Mouse (Mus musculus): ENCODE results near the gene Zbtb43. TPM values are rescaled to one million over a fixed set of nuclear protein-coding genes. Genes with fewer than 3 reads are reported as not detected.
A peak's percentile ranks its signal among the peaks of the same experiment; 100 is the strongest.

Zbtb43 gene
- total RNA-seq, 4 experiments from 2014 or later = 18.1 to 24.5 (median 22.5) TPM

DNA sequence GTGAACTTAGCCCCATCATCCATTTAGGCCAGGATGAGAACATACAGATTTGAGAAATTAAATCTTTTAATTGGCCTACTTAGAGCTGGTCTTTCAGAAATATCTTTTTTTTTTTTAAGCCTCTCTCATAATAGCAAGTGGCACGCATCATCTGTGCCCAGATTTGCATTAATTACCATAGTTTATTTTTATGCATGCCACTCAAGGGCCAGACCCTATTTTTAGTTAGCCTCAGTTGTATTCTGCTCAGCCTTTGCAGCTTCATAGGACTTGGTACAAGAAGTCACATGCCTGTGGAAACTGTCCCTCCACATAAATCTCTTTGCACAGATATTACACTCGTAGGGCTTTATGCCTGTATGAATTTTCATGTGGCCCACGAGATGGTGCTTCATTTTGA lies 14.9 kb downstream of the Zbtb43 start:
- no peak for DNase-seq

DNA sequence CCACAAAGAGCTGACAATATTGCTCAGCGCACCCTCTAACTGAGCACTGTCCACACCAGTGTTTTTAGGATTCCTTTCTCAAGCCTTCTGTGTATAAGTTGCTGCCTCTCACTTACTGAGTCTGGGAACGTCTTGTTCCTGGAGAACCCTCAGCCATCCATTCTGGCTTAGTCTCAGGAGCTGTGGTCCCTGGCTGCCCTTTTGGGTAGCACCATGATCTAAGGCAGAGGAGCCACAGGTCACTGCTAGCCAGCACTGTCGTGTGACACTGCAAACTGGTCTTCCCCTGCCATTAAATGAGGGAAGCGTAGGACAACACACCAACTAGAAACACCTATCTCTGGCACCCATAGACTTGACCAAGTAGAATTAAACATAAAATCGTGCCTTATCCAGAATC lies 15.6 kb downstream of the Zbtb43 start:
- no peak for DNase-seq

DNA sequence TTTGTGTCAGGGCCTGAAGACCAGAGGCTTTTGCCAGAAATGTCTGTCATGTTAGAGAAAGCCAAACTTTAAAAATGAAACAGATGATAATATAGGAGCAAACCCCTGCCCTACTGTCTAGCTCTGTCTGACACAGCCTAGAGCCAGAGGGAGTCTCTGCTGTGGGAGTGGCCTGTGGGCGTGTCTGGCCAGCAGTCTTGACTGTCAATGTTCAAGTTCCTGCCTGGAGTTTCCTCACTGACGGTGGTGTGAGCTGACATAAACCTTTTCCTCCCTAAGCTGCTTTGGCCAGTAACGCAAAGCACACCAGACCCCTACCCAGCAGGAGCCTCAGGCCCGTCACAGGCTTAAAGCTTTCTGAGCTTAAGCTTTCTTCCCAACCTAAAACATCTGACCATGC lies 16.2 kb downstream of the Zbtb43 start:
- peak; percentile 37 for DNase-seq

DNA sequence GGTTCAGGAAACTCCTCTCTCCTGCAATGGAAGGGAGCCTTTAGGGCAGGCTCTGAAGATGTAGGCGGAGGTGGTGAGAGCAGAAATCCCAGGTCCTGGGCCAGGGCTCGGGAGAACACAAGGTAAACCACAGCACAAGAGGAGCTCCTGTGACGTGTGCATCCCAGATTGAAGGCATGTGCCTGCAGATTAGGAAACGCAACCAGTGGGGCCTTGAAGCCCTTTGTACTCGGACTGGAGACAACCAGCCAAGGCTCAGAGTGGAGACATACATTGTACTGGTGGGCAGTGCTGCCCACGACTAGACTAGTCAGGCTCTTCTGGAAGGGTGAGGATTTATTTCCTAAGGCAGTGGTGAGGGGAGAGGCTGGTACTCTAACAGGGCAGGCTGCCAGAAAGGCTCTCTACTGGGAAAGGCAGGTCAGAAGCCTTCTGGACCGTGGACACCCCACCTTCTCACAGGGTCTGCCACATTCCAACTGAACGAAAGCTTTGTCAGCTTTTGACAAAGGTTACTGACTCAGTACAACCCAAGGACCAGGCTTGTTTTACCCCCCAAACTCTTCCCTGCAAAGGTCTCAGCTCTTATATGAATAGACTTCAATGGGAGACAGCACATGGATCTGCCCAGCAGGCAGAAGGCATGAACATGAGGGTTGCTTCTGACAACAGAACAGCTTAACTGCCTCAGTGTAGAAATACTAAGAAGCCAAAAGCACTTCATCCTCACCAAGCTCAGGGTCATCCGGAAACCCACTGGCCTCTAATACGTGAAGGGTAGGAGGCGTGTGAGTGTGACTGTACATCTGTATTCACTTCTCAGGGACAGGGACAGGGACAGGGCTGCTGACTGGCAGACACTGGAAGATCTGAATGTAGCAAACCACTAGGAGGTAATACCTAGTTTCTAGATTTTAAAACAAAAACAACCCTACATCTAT lies 17.1 kb downstream of the Zbtb43 start:
- peak; percentile 54 for DNase-seq

DNA sequence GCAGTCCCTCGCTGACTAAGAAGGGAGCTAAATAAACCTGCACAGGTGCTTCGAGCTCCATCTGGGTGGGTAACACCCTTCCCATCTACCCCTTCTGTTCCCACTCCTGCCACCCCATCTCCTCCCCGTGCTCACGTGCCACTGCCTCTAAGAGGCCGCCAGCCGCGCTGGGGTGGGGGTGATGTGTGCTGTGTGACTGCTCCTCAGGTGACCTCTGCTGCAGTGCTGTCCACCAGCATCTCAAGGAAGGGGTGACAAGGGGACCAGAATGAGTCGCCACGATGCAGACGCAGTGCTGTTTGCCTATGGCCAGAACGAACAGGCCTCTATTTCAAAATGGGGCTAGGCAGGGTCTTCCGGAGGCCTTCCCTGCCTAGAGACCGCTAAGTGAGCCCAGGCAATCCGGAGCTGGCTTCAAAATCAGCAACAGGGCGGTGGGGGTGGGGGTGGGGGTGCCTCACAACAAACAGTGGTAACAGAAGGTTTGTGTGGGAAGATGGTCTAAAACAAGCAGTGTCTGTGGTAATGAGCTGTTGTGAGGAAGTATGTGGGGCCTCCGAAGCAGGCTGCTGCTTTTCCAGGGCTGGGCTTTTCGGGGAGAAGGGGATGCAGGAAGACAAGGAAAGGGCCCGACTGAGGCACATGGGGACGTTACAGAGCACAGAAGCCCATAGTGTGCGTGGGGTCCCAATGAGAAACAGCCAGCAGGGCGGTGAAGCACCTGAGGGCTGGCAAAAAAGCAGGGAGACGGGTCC lies 19.1 kb downstream of the Zbtb43 start:
- no peak for DNase-seq

DNA sequence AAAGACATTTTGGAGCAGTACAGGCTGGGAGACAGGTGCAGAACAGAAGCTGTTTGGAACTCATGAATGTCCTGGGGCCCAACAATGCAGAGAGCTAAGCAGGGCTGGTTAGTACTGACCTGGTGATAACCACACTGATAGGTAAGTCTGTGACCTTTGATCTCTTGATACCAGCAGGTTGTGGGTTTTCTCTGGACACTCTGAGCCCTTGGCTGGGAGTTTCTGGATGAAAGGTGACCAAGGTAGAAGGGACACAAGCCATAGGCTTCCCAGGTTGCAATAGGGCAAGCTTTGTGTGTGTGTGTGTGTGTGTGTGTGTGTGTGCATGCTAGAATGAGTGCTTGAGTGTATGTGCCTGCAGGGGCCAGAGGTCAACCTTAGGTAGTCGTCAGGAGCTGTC lies 21.6 kb downstream of the Zbtb43 start:
- DNase-seq = no peak

DNA sequence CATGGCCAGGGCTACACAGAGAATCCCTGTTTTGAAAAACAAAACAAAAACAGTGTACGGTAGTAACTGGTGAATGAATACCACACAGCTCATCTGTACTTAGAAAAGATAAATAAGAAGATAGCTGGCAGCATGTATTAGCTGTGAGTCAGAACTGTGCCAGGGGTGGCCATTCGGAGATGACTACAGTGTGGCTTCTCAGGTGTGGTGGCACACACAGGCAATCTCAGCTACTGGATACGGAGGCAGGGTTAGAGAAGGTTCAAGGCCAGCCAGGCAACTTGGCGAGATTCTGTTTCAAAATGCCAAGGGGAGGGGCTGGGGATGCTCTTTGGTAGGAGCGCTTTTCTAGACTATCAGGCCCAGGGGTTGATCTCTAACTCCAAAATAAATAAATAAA lies 22.6 kb downstream of the Zbtb43 start:
- DNase-seq = no peak

DNA sequence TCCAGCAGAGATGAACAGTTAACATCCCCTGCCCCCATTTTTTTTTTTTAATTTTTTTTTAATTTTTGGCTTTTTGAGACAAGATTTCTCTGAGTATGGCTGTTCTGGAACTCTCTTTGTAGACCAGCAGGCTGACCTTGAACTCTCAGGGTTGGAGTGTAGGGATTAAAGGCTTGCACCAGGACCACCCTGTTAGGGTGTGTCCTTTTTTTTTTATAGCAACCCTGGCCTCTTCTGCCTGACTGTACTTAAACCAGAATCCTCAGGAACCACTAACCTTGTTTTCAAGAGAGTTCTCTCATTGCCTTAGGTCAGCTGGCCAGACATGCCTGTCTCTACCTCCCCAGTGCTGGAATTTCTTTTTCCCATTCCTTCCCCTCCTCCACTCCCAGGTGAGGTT lies 23.5 kb downstream of the Zbtb43 start:
- no peak for DNase-seq

DNA sequence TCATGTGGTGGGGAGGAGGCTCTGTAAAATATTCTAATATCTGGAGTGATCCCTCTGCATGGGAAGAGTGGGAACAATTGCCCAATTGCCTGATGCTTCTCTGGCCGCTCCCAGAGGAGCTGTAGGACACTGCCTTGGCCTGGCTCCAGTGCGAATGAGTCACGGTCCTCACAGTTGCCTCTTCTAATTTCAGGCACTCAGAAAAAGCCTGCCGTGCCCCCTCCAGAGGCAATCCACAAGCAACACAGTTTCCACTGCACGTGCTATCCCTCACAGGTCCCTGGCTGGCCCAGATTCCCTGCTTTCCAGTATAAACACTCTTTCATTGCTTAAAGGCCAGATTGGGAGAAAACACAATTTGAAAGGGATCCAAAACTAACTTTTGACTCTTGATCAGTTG lies 24.0 kb downstream of the Zbtb43 start:
- peak; percentile 92 for DNase-seq

DNA sequence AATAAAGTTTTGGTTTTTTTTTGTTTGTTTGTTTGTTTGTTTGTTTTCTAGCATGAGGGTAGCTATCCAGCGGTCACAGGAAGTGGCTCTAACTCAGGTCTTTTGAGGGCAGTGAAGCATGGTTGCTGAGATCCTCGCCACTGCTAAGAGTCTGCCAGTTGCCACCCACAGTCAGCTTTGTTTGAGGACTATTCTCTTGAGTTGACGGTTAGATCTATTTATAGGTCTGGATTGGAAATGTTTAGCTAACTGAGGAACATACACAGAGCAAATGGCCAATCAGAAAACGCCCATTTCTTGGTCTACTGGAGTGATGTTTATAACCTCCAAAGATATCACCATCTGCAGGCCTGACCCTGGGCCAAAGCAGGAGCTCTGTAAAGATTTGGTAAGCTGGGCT lies 25.7 kb downstream of the Zbtb43 start:
- DNase-seq = no peak

DNA sequence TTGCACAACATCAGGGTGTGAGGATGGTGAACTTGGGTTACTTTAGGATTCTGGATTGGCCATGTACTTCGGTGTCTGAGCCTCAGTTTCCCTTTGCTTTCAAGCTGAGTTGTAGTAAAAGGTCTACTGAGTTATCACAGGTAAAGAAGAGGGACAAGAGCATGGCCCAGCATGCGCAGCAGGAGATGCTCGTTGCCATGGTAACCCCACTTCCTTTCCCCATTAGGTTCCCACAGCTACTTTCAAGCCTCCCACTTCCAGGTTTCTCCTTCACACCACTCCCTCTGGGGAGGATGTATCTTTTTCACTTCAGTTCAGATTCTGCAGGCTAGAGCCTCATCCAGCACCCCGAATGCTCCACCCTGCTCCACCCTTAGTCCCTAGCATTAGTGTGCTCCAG lies 27.5 kb downstream of the Zbtb43 start:
- no peak for DNase-seq

DNA sequence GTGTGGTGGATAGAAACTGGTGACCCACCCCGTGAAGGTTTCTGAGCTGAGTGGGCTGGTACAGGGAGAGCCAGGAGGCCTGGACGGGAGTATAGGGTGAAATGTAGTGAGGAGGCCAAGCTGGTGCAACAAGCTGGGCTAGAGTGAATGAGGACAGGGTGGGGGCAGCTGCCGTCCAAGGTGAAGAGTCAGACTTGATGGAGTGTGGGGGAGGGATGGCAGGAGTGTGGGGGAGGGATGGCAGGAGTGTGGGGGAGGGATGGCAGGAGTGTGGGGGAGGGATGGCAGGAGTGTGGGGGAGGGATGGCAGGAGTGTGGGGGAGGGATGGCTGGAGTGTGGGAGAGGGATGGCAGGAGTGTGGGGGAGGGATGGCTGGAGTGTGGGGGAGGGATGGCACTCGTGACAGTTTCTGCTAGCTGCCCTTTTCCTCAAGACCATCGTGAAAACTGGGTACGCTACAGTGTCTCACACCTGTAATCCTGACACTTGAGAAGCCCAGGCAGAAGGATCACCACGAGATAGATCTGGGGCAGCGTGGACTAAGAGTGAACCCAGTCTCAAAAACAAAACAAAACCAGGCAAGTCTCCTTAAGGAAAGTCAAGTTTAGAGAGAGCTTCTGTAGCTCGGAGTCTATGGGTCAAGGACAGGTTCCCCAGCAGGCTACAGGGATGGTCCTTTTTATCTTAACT lies 28.2 kb downstream of the Zbtb43 start:
- DNase-seq = no peak

DNA sequence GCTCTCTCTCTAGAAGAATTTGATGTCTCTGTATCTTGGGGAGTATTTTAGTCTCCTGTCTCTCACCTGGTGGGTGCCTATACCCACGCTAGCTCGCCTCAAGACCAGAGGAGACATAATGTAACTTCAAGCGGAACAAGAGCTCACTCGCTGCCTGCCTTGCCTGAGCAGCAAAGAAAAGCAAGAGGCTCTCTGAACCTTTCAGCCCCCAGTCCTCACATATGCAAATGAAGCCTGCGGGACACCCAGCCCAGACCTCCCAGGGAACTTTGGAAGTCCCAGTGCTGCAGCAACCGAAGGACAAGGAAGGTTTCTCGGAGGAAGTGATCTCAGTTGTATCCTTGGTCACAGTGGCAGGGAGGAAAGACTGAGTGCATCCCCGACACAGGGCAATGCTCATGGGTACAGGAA lies 28.9 kb downstream of the Zbtb43 start:
- DNase-seq = no peak

DNA sequence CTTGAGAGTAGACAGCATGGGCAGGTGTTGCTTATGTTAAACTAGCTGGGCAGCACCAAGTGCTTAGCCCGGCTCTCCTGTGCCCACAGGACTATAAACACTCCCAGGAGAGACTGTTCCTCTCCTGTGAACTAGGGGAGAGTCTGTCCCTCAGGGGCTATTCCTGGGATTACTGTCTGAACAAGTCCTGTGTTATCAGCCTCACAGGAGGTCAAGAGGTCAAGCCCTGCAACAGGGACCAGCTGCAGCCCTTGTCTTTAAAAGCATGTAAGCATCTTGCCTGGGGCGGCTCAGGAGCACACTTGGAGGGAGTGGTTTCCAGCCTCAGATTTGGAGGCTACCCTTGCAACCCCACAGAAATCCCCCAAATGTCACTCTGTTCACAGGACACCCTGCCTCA lies 30.0 kb downstream of the Zbtb43 start:
- no peak for DNase-seq

DNA sequence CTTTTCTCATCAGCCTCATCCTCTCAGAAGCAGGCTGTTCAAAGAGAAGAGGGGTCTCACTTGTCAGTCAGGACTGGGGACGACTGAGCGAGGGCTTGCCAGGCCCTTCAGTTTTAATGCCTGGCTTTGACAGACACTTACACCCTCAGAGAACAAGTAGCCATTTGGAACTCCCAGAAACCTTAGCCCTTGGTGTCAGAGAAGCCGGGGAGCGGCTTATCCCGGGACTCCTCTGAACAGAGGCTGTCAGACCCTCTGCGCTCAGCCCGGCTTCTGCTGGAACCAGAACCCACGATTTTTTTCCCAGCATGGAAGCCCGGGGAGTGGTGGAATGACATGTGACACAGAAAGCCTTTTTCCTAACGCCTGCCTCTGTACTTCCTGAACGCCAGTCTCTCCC lies 31.2 kb downstream of the Zbtb43 start:
- DNase-seq = no peak

DNA sequence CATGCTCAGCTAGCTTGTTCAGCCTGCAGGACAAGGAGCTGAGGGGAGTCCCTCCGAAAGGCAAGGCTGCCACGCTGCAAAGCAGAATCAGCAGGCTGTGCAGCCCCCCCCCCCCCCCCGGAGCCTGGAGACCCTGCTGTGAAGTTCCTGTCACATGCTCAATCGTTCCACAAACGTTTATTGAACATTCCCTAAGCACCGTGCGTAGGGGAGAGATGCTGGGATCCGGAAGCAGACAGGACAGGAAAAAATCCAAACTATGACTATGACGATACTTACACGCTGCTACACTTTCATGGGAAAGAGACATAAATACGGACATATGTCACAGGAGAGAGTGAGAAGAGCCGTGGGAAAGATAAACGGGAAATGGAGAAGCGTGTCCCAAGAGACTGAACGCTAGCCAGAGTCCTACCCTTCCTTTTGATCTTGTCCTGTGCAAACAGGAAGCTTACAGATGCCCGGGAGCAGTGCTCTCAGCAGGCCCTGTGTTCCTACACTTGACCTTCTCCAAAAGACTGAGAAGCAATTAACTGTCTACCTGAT lies 32.3 kb downstream of the Zbtb43 start:
- DNase-seq = no peak

DNA sequence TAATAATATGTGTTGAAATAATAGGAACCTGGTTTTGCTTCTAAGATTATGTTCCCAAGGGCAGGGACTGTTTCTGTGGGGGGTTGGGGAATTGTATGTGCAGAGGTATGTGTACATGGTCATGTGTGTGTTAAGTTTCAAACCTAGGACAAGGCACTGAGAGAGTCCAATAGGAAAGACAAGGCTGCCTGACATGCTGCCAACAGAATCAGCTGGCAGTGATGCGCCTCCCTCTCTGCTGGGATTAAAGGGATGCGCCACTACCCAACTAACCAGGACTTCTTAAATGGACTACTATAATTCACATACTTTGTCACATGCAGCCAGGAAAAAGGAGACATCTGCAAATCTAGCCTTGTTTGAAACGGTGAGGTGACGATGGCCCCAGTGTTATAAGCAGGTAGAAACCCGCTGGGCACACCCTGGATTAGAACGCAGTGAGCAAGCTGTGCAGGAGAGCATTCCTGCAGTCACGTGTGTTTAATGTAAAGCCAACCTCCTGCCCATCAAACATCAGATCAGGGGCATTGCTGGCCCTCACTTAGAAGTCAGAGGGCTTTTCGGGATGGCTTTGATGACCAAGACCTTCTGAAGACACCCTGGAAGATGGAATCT lies 33.2 kb downstream of the Zbtb43 start:
- no peak for DNase-seq

DNA sequence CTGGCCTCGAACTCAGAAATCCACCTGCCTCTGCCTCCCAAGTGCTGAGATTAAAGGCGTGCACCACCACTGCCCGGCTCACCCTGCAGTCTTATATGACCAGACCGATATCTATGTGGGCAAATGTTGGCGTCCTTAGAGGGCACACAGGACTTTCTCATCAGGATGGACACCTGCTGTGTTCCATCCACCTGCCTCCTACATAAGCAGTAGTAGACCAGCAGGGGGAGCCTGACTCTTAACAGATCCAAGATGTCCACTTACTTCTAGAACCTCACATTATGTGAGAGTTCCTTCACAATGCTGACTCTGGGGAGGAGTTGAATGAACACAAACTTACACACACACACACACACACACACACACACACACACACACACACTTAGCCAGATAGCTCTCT lies 35.5 kb downstream of the Zbtb43 start:
- DNase-seq = no peak

DNA sequence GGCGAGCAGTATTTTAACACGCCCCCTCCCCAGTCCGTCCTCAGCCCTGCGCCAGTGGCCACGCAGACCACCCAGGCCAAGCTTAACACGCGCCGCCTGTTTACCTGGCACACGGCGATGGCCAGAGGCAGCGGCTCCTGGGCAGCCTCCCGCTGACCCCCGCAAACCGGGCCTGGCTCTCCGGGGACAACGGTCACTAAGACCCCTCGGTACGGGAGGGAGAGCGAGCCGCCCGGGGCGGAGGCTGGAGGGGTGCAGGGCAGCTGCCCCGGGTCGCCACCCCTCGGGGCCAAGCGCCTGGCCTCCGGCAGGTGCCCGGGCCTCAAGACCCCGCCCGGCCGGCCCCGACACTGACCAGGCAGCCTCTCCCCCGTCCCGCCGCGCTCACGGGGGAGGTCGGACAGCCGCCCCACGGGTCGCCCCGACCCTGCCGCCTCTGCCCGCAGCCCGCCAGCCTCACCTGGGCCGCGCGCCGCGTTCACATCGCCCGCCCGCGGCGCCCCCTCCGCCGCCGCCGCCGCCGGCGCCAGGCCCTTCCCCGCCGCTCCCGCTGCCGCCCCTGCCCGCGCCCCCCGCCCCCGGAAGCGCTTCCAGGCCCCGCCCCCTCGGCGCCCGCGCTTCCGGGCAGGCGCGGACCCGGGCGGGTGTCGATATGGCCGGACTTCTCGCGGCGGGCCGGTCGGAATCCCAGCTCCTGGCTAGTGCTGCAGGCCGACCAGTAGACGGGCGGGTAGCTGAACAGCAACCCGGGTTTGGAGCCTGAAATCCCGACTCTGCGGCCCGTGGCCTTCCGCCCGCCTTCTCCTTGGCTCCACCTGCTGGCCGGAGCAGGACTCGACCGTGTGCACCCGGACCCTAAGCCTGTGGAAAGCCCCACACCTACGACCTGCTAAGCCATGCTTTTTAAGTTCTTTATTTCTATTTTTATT lies 37.3 kb downstream of the Zbtb43 start, which contains the start of gene Zbtb34:
TSS of gene Zbtb34 (minus strand) at position 554 of the 929 bp plus-strand sequence.
- peak; percentile 42 for DNase-seq

DNA sequence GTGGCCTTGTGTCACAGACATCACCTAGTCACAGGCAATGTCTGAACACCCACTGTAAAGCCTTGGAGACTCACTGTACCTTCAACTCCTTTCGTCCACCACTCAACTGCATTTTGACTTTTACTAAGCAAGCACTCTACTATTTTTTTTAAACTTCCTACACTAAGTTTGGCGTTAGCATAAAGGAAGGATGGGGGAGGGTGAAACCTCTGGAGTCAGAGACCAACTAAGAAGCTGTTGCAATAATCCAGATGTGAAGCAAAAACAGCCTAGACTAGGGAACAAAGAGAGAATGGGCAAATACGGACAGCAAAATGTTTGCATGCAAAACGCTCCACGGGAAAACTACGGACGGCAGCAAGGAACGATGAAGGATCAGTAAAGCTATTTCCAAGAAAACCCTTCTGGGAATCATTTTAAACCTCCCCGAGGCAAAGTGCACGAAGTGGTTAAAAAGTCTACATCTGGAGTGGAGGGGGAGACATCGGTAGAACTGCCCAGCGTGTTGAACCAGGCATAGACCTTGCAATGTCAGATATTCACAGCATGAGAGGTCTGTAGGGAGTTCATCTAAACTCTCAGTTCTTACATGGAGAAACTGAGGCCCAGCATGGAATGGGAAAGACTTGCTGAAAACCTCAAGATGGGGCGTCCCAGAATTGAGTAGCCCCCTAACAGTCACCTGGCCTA lies 38.1 kb downstream of the Zbtb43 start:
- no peak for DNase-seq

DNA sequence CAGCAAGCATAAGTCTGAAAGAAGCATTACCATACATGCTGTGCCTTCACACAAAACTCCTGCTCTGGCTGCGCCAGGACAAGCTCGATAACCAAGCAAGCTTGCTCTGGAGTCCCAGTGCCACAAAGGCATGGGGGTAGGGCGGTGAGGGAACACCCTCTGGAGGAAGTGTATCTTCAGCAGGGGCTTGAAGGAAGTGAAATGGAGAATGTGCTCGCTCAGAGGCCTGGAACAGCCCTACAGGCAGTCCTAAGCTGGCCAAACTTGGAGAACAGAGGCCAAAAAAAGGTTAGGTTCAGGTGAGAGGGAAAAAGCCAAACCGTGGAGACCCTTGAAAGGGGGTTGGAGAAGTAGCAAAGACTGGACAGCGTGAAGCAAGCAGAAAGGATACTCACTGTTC lies 39.0 kb downstream of the Zbtb43 start:
- DNase-seq = no peak
